Comparison of ENCODE assay signal across 8 mouse cellular contexts in the genomic region with DNA sequence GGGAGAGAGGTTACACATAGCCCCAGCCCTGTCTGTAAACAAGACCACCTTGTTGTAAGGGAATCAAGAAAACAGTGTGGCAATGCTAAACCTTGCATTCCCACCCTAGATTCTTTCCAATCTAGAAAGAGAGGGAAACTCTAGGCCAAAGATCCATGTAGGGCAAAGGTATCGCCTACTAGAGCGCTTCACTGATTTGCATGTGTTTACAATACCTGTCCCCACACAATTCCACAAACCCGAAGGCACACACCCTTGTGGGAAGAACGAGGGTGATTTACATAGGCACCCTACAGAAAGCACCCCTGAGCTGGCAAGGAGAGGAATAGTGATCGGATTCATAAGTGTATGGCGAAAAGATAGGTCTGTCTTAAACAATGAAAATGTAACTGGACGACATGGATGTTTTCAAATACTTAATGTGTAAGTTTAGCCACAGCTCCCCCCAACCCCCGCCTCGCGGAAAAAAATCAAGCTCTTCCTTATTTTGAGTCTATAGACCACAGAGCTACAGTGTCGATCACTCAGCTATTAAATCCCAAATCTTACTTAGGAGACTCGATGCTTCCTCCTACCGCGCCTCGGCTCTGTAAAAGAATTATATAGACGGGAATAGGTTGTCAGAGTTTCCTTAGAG. TPM values are rescaled to one million over a fixed set of nuclear protein-coding genes. Genes with fewer than 3 reads are reported as not detected.
DNase-seq lines count a peak whose midpoint lies in the region; ATAC-seq lines count a peak whose summit lies in the region.

No protein-coding gene starts in this region.

- H3K27ac ChIP-seq in kidney, embryonic 15.5 days, result no peak overlapping the region
- no peak overlapping the region for H3K27ac ChIP-seq in embryonic facial prominence, embryonic 13.5 days
- H3K27ac ChIP-seq in intestine, embryonic 16.5 days (ENCODE audit: low read length), result peak overlapping the region; percentile 81
- no peak overlapping the region for H3K27ac ChIP-seq in midbrain, embryonic 16.5 days (ENCODE audit: low read length)

- H3K9ac ChIP-seq in kidney, embryonic 15.5 days, result 0 out of 2 replicates have a peak overlapping the region, but pooled peaks have one; percentile 59
- no peak overlapping the region for H3K9ac ChIP-seq in embryonic facial prominence, embryonic 13.5 days
- H3K9ac ChIP-seq in intestine, embryonic 16.5 days (ENCODE audit: low read depth, low read length), result peak overlapping the region; percentile 71; the same call in 1 of the 2 replicates
- H3K9ac ChIP-seq in midbrain, embryonic 16.5 days (ENCODE audit: low read depth, low read length), result no peak overlapping the region

- ATAC-seq in kidney, embryonic 15.5 days (replicated peaks; ENCODE audit: low FRiP score), result no peak
- ATAC-seq in embryonic facial prominence, embryonic 13.5 days (ENCODE audit: insufficient number of reproducible peaks, insufficient read depth, low FRiP score, low TSS enrichment, low read depth), result no peak
- no peak for ATAC-seq in intestine, embryonic 16.5 days
- no peak for ATAC-seq in midbrain, embryonic 16.5 days
- ATAC-seq in monocyte, adult 5-6 weeks (replicated peaks; ENCODE audit: insufficient number of reproducible peaks, low FRiP score, low TSS enrichment, poor library complexity, severe bottlenecking), result no peak

- H3K36me3 ChIP-seq in kidney, embryonic 15.5 days, result no peaks in the 10 kb centered on the region
- no peaks in the 10 kb centered on the region for H3K36me3 ChIP-seq in embryonic facial prominence, embryonic 13.5 days
- H3K36me3 ChIP-seq in intestine, embryonic 16.5 days (ENCODE audit: control insufficient read depth, insufficient read depth, low read length), result no peaks in the 10 kb centered on the region
- no peaks in the 10 kb centered on the region for H3K36me3 ChIP-seq in midbrain, embryonic 16.5 days (ENCODE audit: control insufficient read depth, insufficient read depth, low read length)

- no peak for DNase-seq in kidney, postnatal 14 days
- DNase-seq in ovary, postnatal 14 days (ENCODE audit: low spot score), result no peak
- no peak for DNase-seq in cerebellum, postnatal 36 days

- H3K4me1 ChIP-seq in kidney, embryonic 15.5 days, result peaks cover 39% of the 10 kb centered on the region
- peaks cover 16% of the 10 kb centered on the region; the same call in 1 of the 2 replicates for H3K4me1 ChIP-seq in embryonic facial prominence, embryonic 13.5 days
- peaks cover 9% of the 10 kb centered on the region for H3K4me1 ChIP-seq in intestine, embryonic 16.5 days (ENCODE audit: control insufficient read depth, insufficient read depth, low read length)
- H3K4me1 ChIP-seq in midbrain, embryonic 16.5 days (ENCODE audit: control insufficient read depth, insufficient read depth, low read length), result peaks cover 9% of the 10 kb centered on the region

- peak overlapping the region; percentile 61 for H3K4me3 ChIP-seq in kidney, embryonic 15.5 days (replicated peaks)
- peak overlapping the region; percentile 57 for H3K4me3 ChIP-seq in embryonic facial prominence, embryonic 13.5 days
- H3K4me3 ChIP-seq in intestine, embryonic 16.5 days (ENCODE audit: low read length), result peak overlapping the region; percentile 51
- H3K4me3 ChIP-seq in midbrain, embryonic 16.5 days (ENCODE audit: low read depth, low read length), result peak overlapping the region; percentile 57

- no peaks in the 10 kb centered on the region for H3K9me3 ChIP-seq in kidney, embryonic 15.5 days (replicated peaks)
- H3K9me3 ChIP-seq in embryonic facial prominence, embryonic 13.5 days, result no peaks in the 10 kb centered on the region
- no peaks in the 10 kb centered on the region for H3K9me3 ChIP-seq in intestine, embryonic 16.5 days (ENCODE audit: control insufficient read depth, low read length)
- no peaks in the 10 kb centered on the region for H3K9me3 ChIP-seq in midbrain, embryonic 16.5 days (replicated peaks; ENCODE audit: control insufficient read depth, low read length, poor library complexity, severe bottlenecking)

- H3K4me2 ChIP-seq in kidney, embryonic 15.5 days, result peak overlapping the region; percentile 93
- peak overlapping the region; percentile 96 for H3K4me2 ChIP-seq in embryonic facial prominence, embryonic 13.5 days
- H3K4me2 ChIP-seq in intestine, embryonic 16.5 days (ENCODE audit: low read depth, low read length), result peak overlapping the region; percentile 66
- peak overlapping the region; percentile 96 for H3K4me2 ChIP-seq in midbrain, embryonic 16.5 days (ENCODE audit: low read length)

- 30% methylated on average over 16 of the region's 16 CpGs for WGBS in kidney, embryonic 15.5 days
- WGBS in embryonic facial prominence, embryonic 13.5 days, result 20% methylated on average over 16 of the region's 16 CpGs
- WGBS in intestine, embryonic 16.5 days, result 19% methylated on average over 16 of the region's 16 CpGs
- WGBS in midbrain, embryonic 16.5 days, result 24% methylated on average over 16 of the region's 16 CpGs

- 0 out of 2 replicates have a peak, but pooled peaks cover 7% of the 10 kb centered on the region for H3K27me3 ChIP-seq in kidney, embryonic 15.5 days
- H3K27me3 ChIP-seq in embryonic facial prominence, embryonic 13.5 days, result peaks cover 33% of the 10 kb centered on the region
- H3K27me3 ChIP-seq in intestine, embryonic 16.5 days (replicated peaks; ENCODE audit: control insufficient read depth, insufficient read depth, low read length), result no peaks in the 10 kb centered on the region
- peaks cover 10% of the 10 kb centered on the region for H3K27me3 ChIP-seq in midbrain, embryonic 16.5 days (ENCODE audit: control insufficient read depth, insufficient read depth, low read depth, low read length)

RNA-seq across cellular contexts. Expression of gene Tec, which starts 1.1 kb away (rescaled TPM):
- 8.4 and 8.6 TPM in 2 replicates for polyA plus RNA-seq in kidney, embryonic 15.5 days (2015; fragmentation: Nextera tagmentation; extraction: Ambion mirVana)
- 4.1 and 5.0 TPM in 2 replicates for polyA plus RNA-seq in embryonic facial prominence, embryonic 13.5 days (2015; fragmentation: Nextera tagmentation; extraction: Ambion mirVana)
- 14.9 and 15.0 TPM in 2 replicates for polyA plus RNA-seq in intestine, embryonic 16.5 days (2015; fragmentation: Nextera tagmentation; extraction: Ambion mirVana)
- polyA plus RNA-seq in midbrain, embryonic 16.5 days (2015; fragmentation: Nextera tagmentation; extraction: Ambion mirVana), result 4.6 and 5.4 TPM in 2 replicates
- 92.8 to 110 TPM (median 97.0 TPM) in 3 replicates for total RNA-seq in monocyte, adult 5-6 weeks (2017)

RNA-seq across cellular contexts. Expression of gene Slain2, which starts 47.0 kb away (rescaled TPM):
- 14.1 and 15.1 TPM in 2 replicates for polyA plus RNA-seq in kidney, embryonic 15.5 days (2015; fragmentation: Nextera tagmentation; extraction: Ambion mirVana)
- 15.3 TPM in 2 replicates for polyA plus RNA-seq in embryonic facial prominence, embryonic 13.5 days (2015; fragmentation: Nextera tagmentation; extraction: Ambion mirVana)
- 7.8 and 9.1 TPM in 2 replicates for polyA plus RNA-seq in intestine, embryonic 16.5 days (2015; fragmentation: Nextera tagmentation; extraction: Ambion mirVana)
- polyA plus RNA-seq in midbrain, embryonic 16.5 days (2015; fragmentation: Nextera tagmentation; extraction: Ambion mirVana), result 15.1 and 15.2 TPM in 2 replicates
- 44.2 to 63.4 TPM (median 44.8 TPM) in 3 replicates for total RNA-seq in monocyte, adult 5-6 weeks (2017)

Comparison
In these comparisons a context has a peak if more than half of its experiments do, and no peak if none do; other contexts are left out.
1. H3K9ac ChIP-seq: peak in kidney, embryonic 15.5 days (single experiment) and intestine, embryonic 16.5 days (single experiment); none in embryonic facial prominence, embryonic 13.5 days (single experiment) and midbrain, embryonic 16.5 days (single experiment).
2. Peak in every context shown above with its lines, with median percentiles within 50 percentile points of each other: H3K4me2 ChIP-seq and H3K4me3 ChIP-seq.